Mouse (Mus musculus) testis, adult 2 months (tissue): ENCODE results near the gene Apol7e. TPM values are rescaled to one million over a fixed set of nuclear protein-coding genes. Genes with fewer than 3 reads are reported as not detected.

Experiments used
- H3K27ac ChIP-seq: fragments of 200-500 bp; 2 replicates; pipeline ENCODE4 v1.5.1; 2012; ENCODE audit warnings: low read depth, low read length; ENCODE audit not compliant: control insufficient read depth, insufficient read depth
- H3K27me3 ChIP-seq: fragments of 200-500 bp; 2 replicates; pipeline ENCODE4 v1.6.1; 2012; ENCODE audit warnings: mild to moderate bottlenecking, low read length, moderate library complexity; ENCODE audit not compliant: control insufficient read depth, insufficient read depth
- H3K36me3 ChIP-seq: fragments of 200-500 bp; 2 replicates; pipeline ENCODE4 v1.6.1; 2012; ENCODE audit warnings: mild to moderate bottlenecking, low read length; ENCODE audit not compliant: control insufficient read depth, insufficient read depth
- H3K4me1 ChIP-seq: fragments of 200-500 bp; 2 replicates; pipeline ENCODE4 v1.6.1; 2012; ENCODE audit warnings: low read length; ENCODE audit not compliant: control insufficient read depth, insufficient read depth
- H3K4me3 ChIP-seq: fragments of 200-500 bp; 2 replicates; pipeline ENCODE4 v1.5.1; 2012; ENCODE audit warnings: low read depth, mild to moderate bottlenecking, low read length, moderate library complexity, mixed read lengths; ENCODE audit not compliant: control insufficient read depth
- CTCF ChIP-seq: fragments of 200-500 bp; IDR thresholded peaks from 2 replicates; pipeline ENCODE4 v1.5.1; 2012; ENCODE audit warnings: low read depth, mild to moderate bottlenecking, inconsistent platforms, low read length, moderate library complexity; ENCODE audit not compliant: control insufficient read depth, insufficient read depth, insufficient replicate concordance
- POLR2A ChIP-seq: fragments of 200-500 bp; IDR thresholded peaks from 2 replicates; pipeline ENCODE4 v1.6.1; 2012; ENCODE audit warnings: low read depth, mild to moderate bottlenecking, inconsistent platforms, low read length, moderate library complexity; ENCODE audit not compliant: control insufficient read depth
- polyA plus RNA-seq: library from polyadenylated mRNA; depleted of rRNA; stranded (reverse); fragments of >200 nt; gene quantifications from 2 replicates; pipeline ENCODE4 v1.2.3, GENCODE M21; 2012

The Apol7e gene
- polyA plus RNA-seq, 1 experiment: not detected

DNA sequence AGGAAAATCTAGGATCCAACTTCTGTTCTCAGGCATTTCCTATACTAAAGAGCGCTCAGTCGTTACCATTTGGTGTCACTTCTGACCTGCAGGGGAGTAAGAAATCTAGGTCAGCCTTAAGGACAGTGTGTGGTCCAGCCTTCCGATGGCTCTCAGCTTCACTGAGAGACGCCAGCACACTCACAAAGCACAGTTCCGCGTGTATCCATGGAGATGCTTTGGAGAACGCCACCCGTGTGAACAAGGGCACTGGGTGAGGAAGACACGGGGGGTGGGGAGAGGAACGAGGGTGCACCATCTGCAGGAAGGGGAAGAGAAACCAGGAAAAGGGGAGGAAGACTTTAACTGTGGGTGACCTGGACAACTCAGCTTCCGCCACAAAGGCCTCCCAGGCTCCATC is 53.8 kb downstream of the Apol7e start:
- Histone ChIP-seq H3K4me3 (no peak overlapping the region), H3K4me1 (no peaks in the 10 kb centered on the region), H3K27me3 (no peaks in the 10 kb centered on the region), H3K27ac (no peak overlapping the region), H3K36me3 (no peaks in the 10 kb centered on the region)
- TF ChIP-seq CTCF: no peak

DNA sequence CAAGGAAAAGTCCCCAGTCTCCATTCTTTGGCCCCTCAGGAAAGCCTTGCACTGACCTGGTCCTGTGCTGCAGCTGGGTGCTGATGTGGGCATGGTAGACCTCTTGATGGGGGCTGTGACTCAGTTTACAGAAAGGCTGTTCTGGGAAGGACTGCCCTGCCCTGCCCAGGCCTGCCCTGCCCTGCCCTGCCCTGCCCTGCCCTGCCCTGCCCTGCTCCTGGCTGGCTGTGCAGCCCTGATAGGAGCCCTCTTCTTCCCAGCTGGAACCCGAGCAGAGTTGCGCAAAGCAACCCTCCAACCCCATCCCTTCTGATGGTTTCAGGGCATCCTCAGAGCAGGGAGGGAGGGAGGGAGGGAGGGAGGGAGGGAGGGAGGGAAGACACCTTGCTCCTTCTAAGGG is 56.5 kb downstream of the Apol7e start:
- Histone ChIP-seq H3K4me1 (no peaks in the 10 kb centered on the region), H3K4me3 (no peak overlapping the region), H3K27me3 (no peaks in the 10 kb centered on the region), H3K27ac (no peak overlapping the region), H3K36me3 (no peaks in the 10 kb centered on the region)
- no peak for TF ChIP-seq CTCF
- TF ChIP-seq POLR2A: no peak

DNA sequence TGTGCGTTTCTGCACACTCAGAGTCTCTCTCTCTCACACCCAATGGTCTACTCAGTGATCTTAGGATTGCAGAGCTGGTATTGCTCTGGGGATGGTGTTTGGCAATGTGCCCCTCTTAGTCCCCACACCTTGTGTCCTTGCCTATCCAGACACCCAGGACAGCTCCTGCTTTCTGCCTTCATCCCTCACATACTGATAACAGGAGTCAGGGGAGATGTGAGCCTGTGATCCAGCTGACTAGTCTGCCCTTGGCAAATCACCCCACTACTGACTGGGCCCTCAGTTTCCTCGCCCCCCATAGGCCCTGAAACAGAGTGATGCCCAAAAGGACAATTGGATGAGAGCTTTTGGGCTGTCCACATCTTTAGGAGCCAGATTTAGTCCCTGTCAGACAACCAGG is 57.4 kb downstream of the Apol7e start:
- no peak overlapping the region for H3K27ac ChIP-seq
- TF ChIP-seq CTCF (no peak), POLR2A (no peak)
- no peaks in the 10 kb centered on the region for H3K27me3 ChIP-seq
- H3K4me1 ChIP-seq: no peaks in the 10 kb centered on the region
- no peak overlapping the region for H3K4me3 ChIP-seq
- no peaks in the 10 kb centered on the region for H3K36me3 ChIP-seq

GRCm38 (mm10) chr15:77756848-77757247 is 58.2 kb downstream of the Apol7e start, which contains the start of gene Apol8:
Apol8 (minus strand) TSS chr15:77757003.
- no peak within 1 kb of the TSS for H3K4me3 ChIP-seq
- H3K36me3 ChIP-seq: no peaks in the 10 kb centered on the region
- no peaks in the 10 kb centered on the region for H3K4me1 ChIP-seq
- H3K27ac ChIP-seq: no peak within 1 kb of the TSS
- H3K27me3 ChIP-seq: no peaks in the 10 kb centered on the region
- TF ChIP-seq CTCF: peak; percentile 95
- TF ChIP-seq POLR2A: no peak

GRCm38 (mm10) chr15:77757586-77758226 is 59.0 kb downstream of the Apol7e start:
- Histone ChIP-seq H3K27ac (no peak overlapping the region), H3K4me3 (no peak overlapping the region), H3K27me3 (no peaks in the 10 kb centered on the region), H3K4me1 (no peaks in the 10 kb centered on the region), H3K36me3 (no peaks in the 10 kb centered on the region)
- TF ChIP-seq CTCF: no peak
- no peak for TF ChIP-seq POLR2A

DNA sequence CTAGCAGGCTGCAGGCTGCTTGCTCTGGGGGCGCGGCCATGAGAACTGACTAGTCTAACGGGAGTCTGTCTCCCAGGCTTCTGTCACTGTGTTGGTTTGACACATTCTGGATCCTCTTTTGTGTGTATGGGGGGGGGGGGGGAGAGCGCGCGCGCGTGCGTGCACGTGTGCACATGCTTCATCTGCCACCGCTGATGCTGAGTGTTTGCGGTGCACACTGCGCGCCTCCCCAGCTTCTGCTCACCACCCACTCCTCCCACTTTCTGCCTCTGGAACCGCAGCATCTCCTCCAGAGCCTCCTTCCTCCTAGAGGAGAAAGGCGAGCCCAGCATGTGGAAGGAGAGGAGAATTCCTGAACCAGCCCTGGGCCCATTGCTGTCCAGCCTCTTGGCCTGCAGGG is 61.4 kb downstream of the Apol7e start:
- Histone ChIP-seq H3K4me1 (peaks cover 3% of the 10 kb centered on the region; the same call in 1 of the 2 replicates), H3K27ac (no peak overlapping the region), H3K36me3 (no peaks in the 10 kb centered on the region), H3K4me3 (no peak overlapping the region), H3K27me3 (no peaks in the 10 kb centered on the region)
- TF ChIP-seq CTCF (no peak), POLR2A (no peak)

DNA sequence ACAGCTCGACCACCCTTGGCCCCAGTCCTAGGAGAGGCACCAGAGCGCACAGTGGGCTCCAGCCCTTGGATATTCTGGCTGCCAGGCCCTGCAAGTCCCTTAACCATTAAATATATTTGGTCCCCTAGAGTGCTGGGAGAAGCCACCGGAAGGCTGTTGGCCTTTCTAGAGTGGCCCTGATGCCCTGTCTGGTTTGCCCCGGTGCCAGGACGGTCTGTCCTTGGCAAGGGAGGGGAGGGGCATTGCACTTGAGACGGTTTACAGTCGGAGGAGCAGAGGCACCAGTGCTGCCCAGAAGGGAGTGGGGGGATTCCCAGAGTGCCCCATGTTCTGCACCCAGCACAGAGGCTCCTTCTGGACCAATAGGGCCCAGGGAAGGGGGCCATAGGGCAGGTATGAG is 62.4 kb downstream of the Apol7e start:
- no peak overlapping the region for H3K4me3 ChIP-seq
- peaks cover 3% of the 10 kb centered on the region; the same call in 1 of the 2 replicates for H3K4me1 ChIP-seq
- TF ChIP-seq CTCF (no peak), POLR2A (no peak)
- no peaks in the 10 kb centered on the region for H3K27me3 ChIP-seq
- H3K36me3 ChIP-seq: no peaks in the 10 kb centered on the region
- H3K27ac ChIP-seq: no peak overlapping the region

DNA sequence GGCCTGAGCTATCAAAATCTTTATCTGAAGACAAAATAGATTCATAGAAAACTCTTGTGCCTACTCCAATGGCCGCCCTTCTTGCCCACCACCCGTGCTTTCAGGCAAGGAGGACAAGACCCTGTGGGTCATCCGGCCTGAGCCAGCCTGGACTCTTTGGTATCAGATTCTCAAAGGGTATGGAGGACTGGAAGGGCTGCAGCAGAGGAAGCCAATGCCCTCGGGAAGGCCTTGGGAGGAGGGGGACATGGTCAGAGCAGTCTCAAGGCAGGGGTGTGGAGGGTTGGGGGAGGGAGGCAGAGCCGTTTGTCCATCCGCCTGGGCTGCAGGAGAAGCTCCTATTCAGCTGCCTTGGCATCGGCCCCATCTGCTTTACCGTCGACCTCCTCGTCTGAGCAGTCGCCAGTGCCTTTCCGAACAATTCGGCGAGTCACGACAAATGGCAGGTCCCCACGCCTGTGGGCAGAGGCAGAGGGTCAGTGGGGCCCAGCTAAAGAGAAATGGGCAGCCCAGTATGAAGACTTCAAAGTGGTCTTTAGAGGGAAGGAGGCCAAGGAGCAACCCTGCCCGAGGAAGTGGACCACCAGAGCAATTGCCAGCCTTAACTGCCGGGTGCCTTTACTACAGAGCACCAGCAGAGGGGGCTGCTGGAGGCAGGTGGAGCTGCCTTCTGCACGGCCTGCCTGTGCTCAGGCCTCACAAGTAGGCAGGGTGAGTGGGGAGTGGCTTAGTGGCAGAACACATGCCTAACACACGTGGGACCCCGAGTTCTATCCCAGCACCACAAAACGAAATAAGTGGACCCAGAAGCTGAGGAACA is 63.1 kb downstream of the Apol7e start:
- H3K4me3 ChIP-seq: no peak overlapping the region
- H3K27ac ChIP-seq: no peak overlapping the region
- TF ChIP-seq POLR2A (no peak), CTCF (peak; percentile 58; the same call in 1 of the 2 replicates)
- H3K36me3 ChIP-seq: no peaks in the 10 kb centered on the region
- peaks cover 3% of the 10 kb centered on the region; the same call in 1 of the 2 replicates for H3K4me1 ChIP-seq
- H3K27me3 ChIP-seq: no peaks in the 10 kb centered on the region
